Mouse (Mus musculus): ENCODE data around the gene Ebf4.

Gene Ebf4

GRCm38 (mm10) chr2:130383895-130384294 is 88.9 kb downstream of the Ebf4 start:
- peak; percentile 25 to 38 for DNase-seq (ENCODE audit: low spot score in 2 of 2)

DNA sequence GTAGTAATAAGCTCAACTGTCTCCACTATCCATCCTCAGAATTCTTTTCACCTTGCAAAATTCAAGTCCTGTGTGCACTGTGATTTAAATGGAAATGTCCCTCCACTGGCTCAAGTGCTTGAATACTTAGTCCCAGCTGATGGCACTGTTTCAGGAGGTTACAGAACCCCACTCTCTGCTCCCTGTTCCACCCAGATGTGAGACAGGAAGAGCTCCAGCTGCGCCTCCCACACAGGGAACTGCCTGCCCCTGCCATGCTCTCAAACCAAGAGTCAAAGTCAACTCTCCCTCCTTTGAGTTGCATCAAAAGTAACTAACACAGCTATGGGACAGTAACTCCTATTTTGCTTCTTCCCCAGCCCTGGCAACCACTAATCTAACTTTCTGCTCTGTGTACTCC is 91.2 kb downstream of the Ebf4 start:
- no peak for DNase-seq (ENCODE audit: low spot score in 2 of 2)

GRCm38 (mm10) chr2:130388796-130389195 is 93.8 kb downstream of the Ebf4 start:
- peak in 1 of 2 experiments; percentile 27 for DNase-seq (ENCODE audit: low spot score in 2 of 2)

GRCm38 (mm10) chr2:130390993-130391625 is 96.1 kb downstream of the Ebf4 start:
- peak; percentile 74 to 83 for DNase-seq (ENCODE audit: low spot score in 2 of 2)

GRCm38 (mm10) chr2:130392836-130393235 is 97.9 kb downstream of the Ebf4 start:
- DNase-seq (ENCODE audit: low spot score in 2 of 2) = no peak

- no peak for DNase-seq (ENCODE audit: low spot score in 2 of 2)
Measured at GRCm38 (mm10) chr2:130395696-130396095, 100.7 kb downstream of the Ebf4 start.

GRCm38 (mm10) chr2:130397186-130397985 is 102.4 kb downstream of the Ebf4 start, which contains the start of gene Cpxm1:
Gene Cpxm1 (minus strand): TSS chr2:130397574.
- peak in 1 of 2 experiments; percentile 11 for DNase-seq (ENCODE audit: low spot score in 2 of 2)

DNA sequence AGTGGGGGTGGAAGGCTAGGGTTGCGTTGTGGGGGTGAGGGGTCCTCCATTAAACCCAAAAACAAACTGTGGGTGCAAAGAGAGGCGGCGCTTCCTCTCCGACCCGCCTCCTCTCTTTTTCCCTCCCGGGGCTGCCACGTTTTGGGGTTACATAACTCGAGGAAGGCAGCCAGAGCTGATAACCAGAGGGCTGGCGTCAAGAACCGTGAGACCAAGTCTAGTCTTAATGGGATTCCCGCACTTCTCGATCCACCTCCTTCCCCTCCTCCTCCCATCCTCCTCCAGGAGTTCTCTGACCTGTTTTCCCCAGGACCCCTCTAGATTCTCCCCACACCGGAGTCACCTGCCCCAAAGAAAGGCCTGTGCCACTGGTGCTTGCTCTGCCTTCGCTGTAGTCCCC is 103.1 kb downstream of the Ebf4 start:
- DNase-seq (ENCODE audit: low spot score in 2 of 2) = peak in 1 of 2 experiments; percentile 11

GRCm38 (mm10) chr2:130400046-130400445 is 105.1 kb downstream of the Ebf4 start:
- no peak for DNase-seq (ENCODE audit: low spot score in 2 of 2)

GRCm38 (mm10) chr2:130401891-130402290 is 106.9 kb downstream of the Ebf4 start:
- no peak for DNase-seq (ENCODE audit: low spot score in 2 of 2)

DNA sequence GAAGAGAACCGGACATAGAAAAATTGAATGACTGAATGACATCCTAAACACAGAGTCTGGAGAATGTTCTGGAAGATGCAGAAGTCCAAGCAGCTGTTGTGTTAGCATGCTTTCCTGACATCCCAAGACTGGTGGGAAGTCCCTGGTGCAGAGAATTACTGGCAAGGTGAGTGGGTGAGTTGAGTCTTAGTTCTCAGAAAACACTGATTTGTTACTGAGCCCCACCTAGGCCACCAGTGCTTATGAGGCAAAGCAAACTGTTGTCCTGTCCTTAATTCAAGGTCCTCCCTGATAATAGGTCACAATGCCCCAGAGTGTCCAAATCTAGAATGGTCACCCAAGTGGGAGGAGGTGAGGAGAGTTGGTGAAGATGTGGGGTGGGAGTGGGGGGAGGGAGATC is 110.0 kb downstream of the Ebf4 start, which contains the start of the genes Gm28372 and 1700020A23Rik:
Gene Gm28372, plus strand, starts transcription at position 301 of the 400 bp plus-strand sequence.
Gene 1700020A23Rik, plus strand, starts transcription at position 321 of the 400 bp plus-strand sequence.
- DNase-seq (ENCODE audit: low spot score in 2 of 2) = no peak

DNA sequence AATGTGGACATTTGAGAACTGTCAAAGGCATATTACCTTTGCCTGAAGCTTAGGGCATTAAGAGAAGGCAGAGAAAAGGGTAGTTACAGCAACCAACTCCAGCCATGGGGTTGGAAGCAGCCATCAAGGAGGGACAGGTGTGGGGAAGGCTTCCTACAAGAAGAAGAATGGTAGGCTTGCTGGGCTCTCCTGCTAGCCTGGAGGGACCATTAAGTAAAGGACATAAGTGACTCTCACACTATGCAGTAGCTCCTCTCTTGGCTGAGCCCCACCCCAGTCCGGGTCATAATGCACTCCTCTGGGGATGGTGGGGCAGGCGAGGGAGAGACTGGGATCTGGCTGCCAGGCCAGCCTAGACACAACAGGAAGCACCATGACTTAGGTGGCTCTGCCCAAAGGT is 111.2 kb downstream of the Ebf4 start, which contains the start of gene Tmem239:
Gene Tmem239, plus strand, starts transcription at position 301 of the 400 bp plus-strand sequence.
- no peak for DNase-seq (ENCODE audit: low spot score in 2 of 2)

GRCm38 (mm10) chr2:130408194-130408593 is 113.2 kb downstream of the Ebf4 start:
- DNase-seq (ENCODE audit: low spot score in 2 of 2) = no peak

DNA sequence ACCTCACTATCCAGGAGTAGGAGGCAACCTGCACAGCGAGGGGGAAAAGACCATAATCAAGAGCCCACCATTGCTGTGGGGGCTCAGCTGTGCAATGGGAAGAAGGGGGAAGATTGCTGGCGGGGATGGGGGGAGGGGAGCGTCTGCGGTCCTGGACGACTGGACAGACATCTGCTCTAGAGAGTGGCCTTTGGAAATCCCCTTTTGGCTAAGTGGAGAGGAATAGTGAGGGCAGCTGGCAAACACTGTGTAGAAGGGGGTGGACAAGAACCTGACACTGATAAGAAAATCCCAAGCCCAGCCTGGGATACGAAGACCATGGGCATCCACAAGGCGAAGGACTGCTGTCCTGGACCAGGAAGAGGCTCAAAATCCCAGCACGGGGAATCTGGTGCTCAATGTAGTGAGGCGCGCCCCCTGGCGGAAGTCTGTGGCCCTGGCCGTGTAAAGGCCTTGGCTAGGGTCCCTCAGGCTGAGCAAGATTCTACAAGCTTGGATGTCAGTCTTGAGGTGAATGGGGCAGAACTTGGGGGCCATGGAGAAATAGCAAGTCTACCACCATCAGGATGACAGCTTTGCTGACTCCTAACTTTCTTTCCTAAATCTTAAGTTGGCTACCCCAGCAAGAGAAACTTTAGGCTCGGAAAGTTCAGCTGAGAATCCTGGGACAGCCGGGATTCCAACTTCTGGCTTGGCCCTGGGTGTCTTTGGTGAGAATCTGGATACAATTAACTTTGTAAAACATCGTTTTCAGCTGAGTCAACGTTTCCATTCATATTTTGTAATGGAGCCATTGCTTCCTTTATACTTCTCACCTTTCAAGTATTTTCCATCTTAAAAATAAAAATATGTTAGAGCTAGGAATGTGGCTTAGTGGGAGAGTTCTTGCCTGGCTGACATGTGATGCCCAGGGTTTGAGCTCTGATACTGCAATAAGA is 116.9 kb downstream of the Ebf4 start:
- peak; percentile 45 to 84 for DNase-seq (ENCODE audit: low spot score in 2 of 2)

- no peak for DNase-seq (ENCODE audit: low spot score in 2 of 2)
Measured at GRCm38 (mm10) chr2:130412775-130413174, 117.8 kb downstream of the Ebf4 start.

DNA sequence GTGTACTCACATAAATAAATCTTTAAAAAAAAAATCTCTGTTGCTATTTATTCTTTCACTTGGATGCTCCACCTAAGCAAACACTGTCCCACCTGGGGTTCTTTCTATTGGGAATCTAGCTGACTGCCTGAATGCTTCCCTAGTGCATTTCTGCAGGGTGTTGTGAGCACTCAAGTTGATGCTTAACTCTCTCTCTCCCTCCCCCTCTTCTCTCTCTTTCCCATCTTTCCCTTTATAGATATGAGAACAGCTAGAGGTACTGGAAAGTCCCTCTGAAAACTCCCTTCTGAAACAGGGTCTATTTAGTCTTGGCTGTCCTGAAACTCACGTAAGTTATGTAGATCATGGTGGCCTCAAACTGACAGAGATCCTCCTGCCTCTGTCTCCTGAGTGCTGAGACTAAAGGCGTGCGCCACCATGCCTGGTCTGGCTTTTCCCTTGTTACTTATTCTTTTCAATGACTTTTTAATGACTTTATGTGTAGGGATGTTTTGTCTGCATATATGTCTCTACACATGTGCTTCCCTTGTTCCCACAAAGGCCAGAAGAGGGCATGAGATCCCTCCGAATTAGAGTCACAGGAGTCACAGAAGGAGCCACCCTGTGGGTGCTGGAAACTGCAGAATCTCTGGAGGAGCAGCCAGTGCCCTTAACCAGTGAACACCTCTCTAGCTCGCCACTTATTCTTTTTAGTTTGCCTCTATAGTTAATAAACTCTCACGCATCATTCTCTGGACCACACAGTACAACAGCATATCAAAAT is 119.3 kb downstream of the Ebf4 start:
- no peak for DNase-seq (ENCODE audit: low spot score in 2 of 2)

All from thymus, postnatal 10 days (tissue).